Mouse (Mus musculus) embryonic facial prominence, embryonic 11.5 days (tissue): Measurements from ENCODE around the gene Grin3b. TPM values are rescaled to one million over a fixed set of nuclear protein-coding genes. Genes with fewer than 3 reads are reported as not detected.

Experiments used
- ATAC-seq: fragments of 200-750 bp; cut with Nextera tagmentation; replicated peaks from 2 replicates; pipeline ENCODE4 v1.8.0; 2017; ENCODE audit warnings: low read depth; ENCODE audit not compliant: insufficient number of reproducible peaks, low FRiP score, low TSS enrichment
- DNase-seq: peaks from one replicate; pipeline ENCODE4 v3.0.0-alpha.2; 2015; ENCODE audit warnings: low spot score
- H3K27ac ChIP-seq: fragments of 300-500 bp; sonication (generic); replicated peaks from 2 replicates; pipeline ENCODE4 v1.5.1; 2014; ENCODE audit warnings: mild to moderate bottlenecking, low read depth, low read length, control low read depth
- H3K27me3 ChIP-seq: fragments of 300-500 bp; sonication (generic); 2 replicates; pipeline ENCODE4 v1.6.1; 2014; ENCODE audit warnings: mild to moderate bottlenecking, low read length, moderate library complexity, mixed read lengths; ENCODE audit not compliant: control insufficient read depth, insufficient read depth
- H3K36me3 ChIP-seq: fragments of 300-500 bp; sonication (generic); replicated peaks from 2 replicates; pipeline ENCODE4 v1.6.1; 2014; ENCODE audit warnings: low read depth, mild to moderate bottlenecking, low read length, moderate library complexity, mixed read lengths; ENCODE audit not compliant: control insufficient read depth, insufficient read depth
- H3K4me1 ChIP-seq: fragments of 300-500 bp; sonication (generic); 2 replicates; pipeline ENCODE4 v1.6.1; 2014; ENCODE audit warnings: low read length, mixed read lengths; ENCODE audit not compliant: control insufficient read depth, insufficient read depth
- H3K4me2 ChIP-seq: fragments of 300-500 bp; sonication (generic); 2 replicates; pipeline ENCODE4 v1.6.1; 2014; ENCODE audit warnings: low read depth, mild to moderate bottlenecking, control low read depth, low read length, moderate library complexity
- H3K4me3 ChIP-seq: fragments of 300-500 bp; sonication (generic); 2 replicates; pipeline ENCODE4 v1.5.1; 2014; ENCODE audit warnings: low read depth, low read length, control low read depth
- H3K9ac ChIP-seq: fragments of 300-500 bp; sonication (generic); replicated peaks from 2 replicates; pipeline ENCODE4 v1.6.1; 2014; ENCODE audit warnings: mild to moderate bottlenecking, control low read depth, low read length
- H3K9me3 ChIP-seq: fragments of 300-500 bp; sonication (generic); replicated peaks from 2 replicates; pipeline ENCODE4 v1.6.1; 2016; ENCODE audit warnings: mild to moderate bottlenecking, low read length, inconsistent platforms, mixed read lengths; ENCODE audit not compliant: control insufficient read depth
- WGBS: fragments of 180-500 bp; shearing (Covaris S2); extraction: QIAGEN DNeasy Blood & Tissue Kit; methylation state at CpG from one replicate; pipeline ENCODE4 v1.1.7; 2014; 5-methylcytosine and 5-hydroxymethylcytosine counted together
- polyA plus RNA-seq: library from polyadenylated mRNA; unstranded; fragments of >200 nt; fragmentation: Nextera tagmentation; extraction: Ambion mirVana; gene quantifications from 2 replicates; pipeline ENCODE4 v1.2.1, GENCODE M21; 2014

Grin3b gene
- polyA plus RNA-seq, 1 experiment from 2014 or later = 0.21 TPM

GRCm38 (mm10) chr10:80013609-80014008 lies 43.1 kb downstream of the Grin3b start:
- WGBS = 23% methylated on average over 25 of the region's 25 CpGs
- Histone ChIP-seq H3K27me3 (peaks cover 35% of the 10 kb centered on the region), H3K4me1 (no peaks in the 10 kb centered on the region), H3K9me3 (peaks cover 3% of the 10 kb centered on the region; the same call in 1 of the 2 replicates), H3K27ac (no peak overlapping the region), H3K9ac (no peak overlapping the region), H3K4me3 (no peak overlapping the region), H3K36me3 (no peaks in the 10 kb centered on the region; the same call in 1 of the 2 replicates), H3K4me2 (no peak overlapping the region)
- ATAC-seq (no peak), DNase-seq (no peak)

DNA sequence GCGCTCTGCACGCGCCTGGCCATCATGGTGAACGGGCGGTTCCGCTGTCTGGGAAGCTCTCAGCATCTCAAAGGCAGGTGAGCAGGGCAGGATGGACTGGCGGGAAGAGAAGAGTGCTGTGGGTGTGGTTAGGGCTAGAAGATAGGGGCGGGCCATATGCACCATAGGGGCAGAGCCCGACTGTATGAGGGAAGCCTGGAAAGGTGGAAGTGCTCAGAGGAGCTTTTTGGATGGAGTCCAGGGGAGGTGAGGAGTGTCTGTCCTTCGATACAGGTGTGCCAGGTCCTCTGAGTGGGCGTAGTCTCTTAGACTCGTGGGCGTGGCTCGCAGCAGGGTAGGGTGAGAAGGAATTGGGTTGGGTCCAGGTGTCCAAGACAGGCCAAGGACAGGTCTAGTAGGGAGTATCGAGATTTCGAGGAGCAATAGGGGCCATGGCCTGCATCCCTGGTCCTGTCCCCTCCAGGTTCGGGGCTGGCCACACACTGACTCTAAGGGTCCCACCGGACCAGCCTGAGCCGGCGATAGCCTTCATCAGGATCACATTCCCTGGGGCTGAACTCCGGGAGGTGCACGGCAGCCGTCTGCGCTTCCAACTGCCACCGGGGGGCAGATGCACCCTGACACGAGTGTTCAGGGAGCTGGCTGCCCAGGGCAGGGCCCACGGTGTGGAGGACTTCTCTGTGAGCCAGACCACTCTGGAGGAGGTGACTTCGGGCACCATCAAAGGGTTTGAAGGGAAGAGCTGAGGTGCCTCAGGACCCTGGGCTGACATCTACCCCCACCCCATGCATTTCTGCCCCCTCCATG lies 44.2 kb downstream of the Grin3b start:
- WGBS = 14% methylated on average over 28 of the region's 28 CpGs
- Histone ChIP-seq H3K9ac (no peak overlapping the region), H3K4me1 (peaks cover 4% of the 10 kb centered on the region), H3K36me3 (no peaks in the 10 kb centered on the region; the same call in 1 of the 2 replicates), H3K27me3 (peaks cover 35% of the 10 kb centered on the region), H3K4me3 (no peak overlapping the region), H3K27ac (no peak overlapping the region), H3K4me2 (no peak overlapping the region), H3K9me3 (peaks cover 3% of the 10 kb centered on the region; the same call in 1 of the 2 replicates)
- DNase-seq (no peak), ATAC-seq (no peak)

GRCm38 (mm10) chr10:80015583-80015982 lies 45.1 kb downstream of the Grin3b start:
- H3K4me2 ChIP-seq = no peak overlapping the region
- no peak overlapping the region for H3K4me3 ChIP-seq
- H3K27me3 ChIP-seq = peaks cover 35% of the 10 kb centered on the region
- peaks cover 4% of the 10 kb centered on the region for H3K4me1 ChIP-seq
- WGBS = 82% methylated on average over 10 of the region's 10 CpGs
- DNase-seq = no peak
- H3K27ac ChIP-seq = no peak overlapping the region
- H3K9ac ChIP-seq = no peak overlapping the region
- ATAC-seq = no peak
- no peaks in the 10 kb centered on the region; the same call in 1 of the 2 replicates for H3K36me3 ChIP-seq
- H3K9me3 ChIP-seq = peaks cover 3% of the 10 kb centered on the region; the same call in 1 of the 2 replicates

GRCm38 (mm10) chr10:80016511-80016910 lies 46.0 kb downstream of the Grin3b start, which contains the start of gene Arhgap45:
Gene Arhgap45 (plus strand): TSS chr10:80016653.
- no peak within 1 kb of the TSS for H3K4me3 ChIP-seq
- 63% methylated on average over 11 of the region's 11 CpGs for WGBS
- no peak within 1 kb of the TSS for H3K27ac ChIP-seq
- DNase-seq (no peak), ATAC-seq (no peak)
- no peak within 1 kb of the TSS for H3K9ac ChIP-seq
- peaks cover 35% of the 10 kb centered on the region for H3K27me3 ChIP-seq
- no peak within 1 kb of the TSS for H3K4me2 ChIP-seq
- H3K36me3 ChIP-seq = no peaks in the 10 kb centered on the region; the same call in 1 of the 2 replicates
- H3K4me1 ChIP-seq = peaks cover 4% of the 10 kb centered on the region
- H3K9me3 ChIP-seq = no peaks in the 10 kb centered on the region

GRCm38 (mm10) chr10:80016931-80017330 lies 46.4 kb downstream of the Grin3b start:
- Histone ChIP-seq H3K4me2 (no peak overlapping the region), H3K9ac (no peak overlapping the region), H3K4me3 (no peak overlapping the region), H3K9me3 (no peaks in the 10 kb centered on the region), H3K36me3 (no peaks in the 10 kb centered on the region; the same call in 1 of the 2 replicates), H3K27ac (no peak overlapping the region), H3K27me3 (peaks cover 33% of the 10 kb centered on the region), H3K4me1 (peaks cover 4% of the 10 kb centered on the region)
- ATAC-seq = no peak
- 91% methylated on average over 10 of the region's 10 CpGs for WGBS
- no peak for DNase-seq

DNA sequence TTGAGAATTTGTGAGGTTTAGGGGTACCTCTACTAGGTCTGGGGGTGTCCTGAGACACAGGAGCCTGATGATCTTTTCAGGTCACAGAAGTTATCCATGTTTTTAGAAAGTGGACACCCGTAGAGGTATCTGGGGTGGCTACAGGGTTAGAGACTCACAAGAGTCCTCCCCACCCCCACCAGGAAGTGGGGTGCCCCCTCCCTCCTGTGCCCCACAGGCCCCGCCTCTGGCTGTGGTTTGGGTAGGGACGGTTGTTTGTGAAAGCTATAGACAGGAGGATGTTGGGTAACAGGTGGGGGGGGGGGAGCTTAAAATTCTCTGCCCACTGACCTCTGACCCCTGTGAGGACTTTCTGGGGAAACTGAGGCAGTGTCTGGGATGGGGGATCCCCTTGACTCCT lies 46.8 kb downstream of the Grin3b start:
- peaks cover 30% of the 10 kb centered on the region for H3K27me3 ChIP-seq
- H3K4me3 ChIP-seq = no peak overlapping the region
- WGBS = 63% methylated on average over 3 of the region's 3 CpGs
- no peak overlapping the region for H3K9ac ChIP-seq
- no peak for ATAC-seq
- no peak for DNase-seq
- H3K4me1 ChIP-seq = peaks cover 4% of the 10 kb centered on the region
- H3K27ac ChIP-seq = no peak overlapping the region
- no peaks in the 10 kb centered on the region; the same call in 1 of the 2 replicates for H3K36me3 ChIP-seq
- H3K4me2 ChIP-seq = no peak overlapping the region
- no peaks in the 10 kb centered on the region for H3K9me3 ChIP-seq

DNA sequence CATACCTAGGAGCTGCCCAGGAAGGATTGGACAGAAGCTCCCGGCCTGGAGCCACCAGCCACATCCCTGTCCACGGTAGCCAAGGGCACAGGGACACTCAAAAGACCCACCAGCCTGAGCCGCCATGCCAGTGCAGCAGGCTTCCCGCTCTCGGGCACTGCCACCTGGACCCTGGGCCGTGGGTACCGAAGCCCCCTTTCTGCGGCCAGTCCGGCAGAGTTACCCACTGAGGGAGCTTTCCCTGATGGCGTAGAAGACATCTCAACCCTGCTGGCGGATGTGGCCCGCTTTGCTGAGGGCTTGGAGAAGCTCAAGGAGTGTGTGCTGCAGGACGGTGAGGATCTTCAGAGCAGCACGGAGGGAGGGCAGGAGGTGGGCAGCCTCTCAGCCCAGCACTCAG lies 47.3 kb downstream of the Grin3b start:
- Histone ChIP-seq H3K27me3 (peaks cover 27% of the 10 kb centered on the region), H3K4me1 (peaks cover 4% of the 10 kb centered on the region), H3K36me3 (no peaks in the 10 kb centered on the region), H3K9ac (no peak overlapping the region), H3K4me2 (no peak overlapping the region), H3K27ac (no peak overlapping the region), H3K4me3 (no peak overlapping the region), H3K9me3 (no peaks in the 10 kb centered on the region)
- WGBS = 78% methylated on average over 14 of the region's 14 CpGs
- ATAC-seq (no peak), DNase-seq (no peak)

GRCm38 (mm10) chr10:80018739-80019297 lies 48.3 kb downstream of the Grin3b start:
- Histone ChIP-seq H3K9ac (peak overlapping the region; percentile 47), H3K27me3 (peaks cover 17% of the 10 kb centered on the region), H3K9me3 (no peaks in the 10 kb centered on the region), H3K4me1 (peaks cover 4% of the 10 kb centered on the region), H3K27ac (no peak overlapping the region), H3K4me2 (peak overlapping the region; percentile 5), H3K4me3 (no peak overlapping the region; the same call in 1 of the 2 replicates), H3K36me3 (no peaks in the 10 kb centered on the region)
- no peak for ATAC-seq
- DNase-seq = peak; percentile 36
- WGBS = 6% methylated on average over 14 of the region's 15 CpGs
